Mouse (Mus musculus): ENCODE measurements around the gene Ints3. TPM values are rescaled to one million over a fixed set of nuclear protein-coding genes. Genes with fewer than 3 reads are reported as not detected.

Ints3 gene
- polyA plus RNA-seq (2012; rRNA removed) = 56.0 and 66.1 TPM in 2 replicates

DNA sequence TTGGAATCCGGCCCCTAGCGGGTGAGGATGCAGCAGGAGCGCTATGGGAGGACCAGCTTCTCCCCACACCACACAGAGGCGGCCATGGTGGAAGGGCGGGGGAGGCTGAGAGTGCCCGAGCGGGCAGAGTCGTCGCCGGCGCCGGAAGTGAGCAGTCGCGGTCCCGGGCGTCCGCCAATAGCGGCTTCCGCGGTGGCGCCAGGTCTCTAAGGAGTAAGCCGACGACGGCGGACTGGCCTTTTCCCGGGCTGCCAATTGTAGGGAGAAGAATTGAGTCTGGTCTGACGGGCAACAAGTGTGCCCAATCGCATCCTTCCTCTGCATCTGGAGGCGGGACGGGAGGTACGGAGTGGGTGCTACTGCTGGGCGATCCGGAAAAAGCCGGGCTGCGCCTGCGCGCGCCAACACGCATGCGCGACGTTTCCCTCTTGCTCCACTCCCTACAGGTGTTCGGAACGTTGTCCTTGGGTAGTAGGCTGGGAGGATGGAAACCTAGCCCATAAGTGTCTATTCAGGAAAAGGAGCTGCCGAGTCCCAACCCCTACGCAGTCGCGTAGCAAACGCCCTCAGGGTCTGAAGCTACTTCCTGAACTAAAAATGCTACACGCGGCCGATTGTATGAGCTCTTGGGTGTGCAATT is at the start of gene Ints3:
Gene Ints3, minus strand, starts transcription at position 242 of the 640 bp plus-strand sequence.
- peak; percentile 100 for DNase-seq (ENCODE audit: low read depth)
- TF ChIP-seq CTCF (IDR thresholded peaks at IDR 0.05; ENCODE audit: borderline replicate concordance, extremely low read depth, insufficient read depth, insufficient read length) (no peak), POLR2A (IDR thresholded peaks at IDR 0.05; ENCODE audit: borderline replicate concordance, extremely low read depth, insufficient read depth, insufficient read length, poor library complexity, severe bottlenecking) (peak; percentile 67; the same call in 1 of the 2 replicates)

DNA sequence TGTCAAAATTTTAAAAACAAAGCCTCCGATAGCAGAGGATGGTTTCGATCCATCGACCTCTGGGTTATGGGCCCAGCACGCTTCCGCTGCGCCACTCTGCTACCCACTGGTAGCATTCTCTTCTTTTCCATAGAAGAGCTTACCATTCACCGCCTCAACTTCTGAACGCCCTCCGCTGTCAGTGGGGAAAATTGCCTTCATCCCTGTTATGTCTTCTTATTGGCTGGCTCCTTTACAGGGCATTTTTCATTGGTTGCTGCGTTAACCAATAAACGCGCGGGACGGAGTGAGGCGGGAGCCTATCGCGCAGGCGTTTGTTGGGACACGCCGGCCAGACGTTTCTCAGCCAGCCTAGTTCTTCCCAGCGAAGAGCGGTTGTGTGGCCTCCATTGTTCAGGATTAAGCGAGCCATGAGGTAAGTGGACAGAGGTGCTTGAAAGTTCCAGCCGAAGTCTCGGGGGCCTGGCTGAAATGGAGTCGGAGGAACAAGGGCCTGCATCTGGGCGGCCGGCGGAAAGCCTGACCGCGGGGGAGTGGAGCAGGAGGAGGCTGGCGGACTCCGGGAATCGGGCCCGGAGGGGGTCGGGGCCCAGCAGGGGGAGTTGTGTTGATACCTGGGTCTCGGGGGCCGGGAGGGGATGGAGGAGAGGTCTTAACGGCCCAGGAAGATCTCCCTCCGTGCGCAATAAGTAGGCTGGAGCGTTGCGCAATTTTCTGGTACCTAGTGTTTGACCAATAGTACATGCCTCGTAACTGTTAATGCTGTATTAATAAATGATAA is 42.6 kb upstream of the Ints3 start, which contains the start of gene Ilf2:
Gene Ilf2, plus strand, starts transcription at position 296 of the 781 bp plus-strand sequence.
- TF ChIP-seq CTCF (IDR thresholded peaks at IDR 0.05; ENCODE audit: borderline replicate concordance, extremely low read depth, insufficient read depth, insufficient read length) (peak; percentile 35; the same call in 1 of the 2 replicates), POLR2A (IDR thresholded peaks at IDR 0.05; ENCODE audit: borderline replicate concordance, extremely low read depth, insufficient read depth, insufficient read length, poor library complexity, severe bottlenecking) (peak; percentile 72; the same call in 1 of the 2 replicates)
- peak; percentile 99 for DNase-seq (ENCODE audit: low read depth)

DNA sequence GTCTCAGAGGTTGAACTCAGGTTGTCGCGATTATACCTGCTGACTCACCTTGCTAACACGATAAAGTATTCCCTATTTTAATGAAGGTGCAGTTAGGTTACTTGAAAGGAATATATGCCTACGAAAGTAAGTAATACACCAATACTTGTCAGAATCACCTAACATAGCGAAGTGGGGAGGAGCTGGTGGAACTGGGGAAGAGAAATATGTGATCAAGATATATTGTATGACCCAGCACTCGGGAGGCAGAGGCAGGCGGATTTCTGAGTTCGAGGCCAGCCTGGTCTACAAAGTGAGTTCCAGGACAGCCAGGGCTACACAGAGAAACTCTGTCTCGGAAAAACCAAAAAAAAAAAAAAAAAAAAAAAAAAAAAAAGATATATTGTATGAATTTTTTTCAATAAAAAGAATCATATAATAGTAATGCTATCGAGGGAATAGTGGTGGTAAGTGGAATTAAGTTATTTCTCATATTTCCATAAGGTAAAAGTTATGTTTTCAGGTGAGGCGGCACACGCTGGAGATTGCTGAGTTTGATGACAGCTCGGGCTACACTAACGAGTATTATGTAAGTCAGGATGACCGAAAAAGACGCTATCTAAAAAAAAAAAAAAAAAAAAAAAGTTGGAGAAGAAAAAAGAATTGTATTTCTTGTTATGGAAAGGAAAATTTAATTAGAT is 41.9 kb upstream of the Ints3 start:
- TF ChIP-seq CTCF (IDR thresholded peaks at IDR 0.05; ENCODE audit: borderline replicate concordance, extremely low read depth, insufficient read depth, insufficient read length) = no peak
- no peak for TF ChIP-seq POLR2A (IDR thresholded peaks at IDR 0.05; ENCODE audit: borderline replicate concordance, extremely low read depth, insufficient read depth, insufficient read length, poor library complexity, severe bottlenecking)
- DNase-seq (ENCODE audit: low read depth) = no peak

DNA sequence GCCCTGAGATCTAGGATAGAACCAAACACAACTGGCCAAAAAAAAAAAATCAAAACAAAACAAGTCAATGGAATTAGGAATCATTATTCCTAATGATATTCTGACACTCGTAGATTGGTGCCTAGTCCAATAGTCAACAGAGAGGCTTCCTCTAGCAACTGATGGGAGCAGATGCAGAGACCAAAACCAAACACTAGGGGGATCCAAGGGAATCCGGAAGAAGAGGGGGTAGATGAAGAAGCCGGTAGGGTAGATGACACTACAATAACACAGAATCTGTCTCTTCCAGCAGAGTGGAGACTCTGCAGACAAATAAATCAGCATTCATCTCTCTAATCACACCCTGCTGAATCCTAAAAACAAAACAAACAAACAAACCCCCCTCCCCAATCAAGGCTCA is 38.8 kb upstream of the Ints3 start:
- TF ChIP-seq CTCF (IDR thresholded peaks at IDR 0.05; ENCODE audit: borderline replicate concordance, extremely low read depth, insufficient read depth, insufficient read length) = peak; percentile 42; the same call in 1 of the 2 replicates
- no peak for TF ChIP-seq POLR2A (IDR thresholded peaks at IDR 0.05; ENCODE audit: borderline replicate concordance, extremely low read depth, insufficient read depth, insufficient read length, poor library complexity, severe bottlenecking)
- DNase-seq (ENCODE audit: low read depth) = no peak

DNA sequence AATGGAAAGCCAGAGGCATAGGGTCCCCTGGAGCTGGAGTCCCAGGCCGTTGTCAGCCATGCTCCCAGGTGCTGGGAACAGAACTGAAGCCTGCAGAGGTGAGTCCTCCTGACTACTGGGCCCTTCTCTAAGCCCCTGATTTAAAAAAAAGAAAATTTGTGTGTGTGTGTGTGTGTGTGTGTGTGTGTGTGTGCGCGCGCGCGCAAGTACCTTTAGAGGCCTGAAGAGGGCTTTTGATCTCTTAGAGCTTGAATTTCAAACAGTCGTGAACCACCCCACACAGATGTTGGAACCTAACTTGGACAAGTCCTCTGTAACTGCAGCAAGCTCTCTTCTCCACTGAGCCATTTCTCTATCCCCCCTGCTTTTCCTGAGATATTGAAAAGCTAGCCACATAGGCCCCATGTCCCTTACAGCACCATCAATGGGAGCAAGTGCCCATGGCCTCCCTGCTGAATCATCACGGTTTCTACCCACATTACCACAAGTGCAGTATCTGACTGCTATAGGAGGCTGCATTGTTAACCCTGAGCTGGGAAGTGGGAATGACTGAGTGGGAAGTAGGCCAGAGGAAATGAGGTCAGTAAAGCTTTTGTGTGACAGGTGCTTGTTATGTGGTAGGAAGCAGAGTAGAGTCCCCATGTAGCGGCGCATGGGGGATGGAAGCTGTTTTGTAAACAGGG is 34.3 kb upstream of the Ints3 start:
- TF ChIP-seq CTCF (IDR thresholded peaks at IDR 0.05; ENCODE audit: borderline replicate concordance, extremely low read depth, insufficient read depth, insufficient read length) = no peak
- TF ChIP-seq POLR2A (IDR thresholded peaks at IDR 0.05; ENCODE audit: borderline replicate concordance, extremely low read depth, insufficient read depth, insufficient read length, poor library complexity, severe bottlenecking) = no peak
- no peak for DNase-seq (ENCODE audit: low read depth)

DNA sequence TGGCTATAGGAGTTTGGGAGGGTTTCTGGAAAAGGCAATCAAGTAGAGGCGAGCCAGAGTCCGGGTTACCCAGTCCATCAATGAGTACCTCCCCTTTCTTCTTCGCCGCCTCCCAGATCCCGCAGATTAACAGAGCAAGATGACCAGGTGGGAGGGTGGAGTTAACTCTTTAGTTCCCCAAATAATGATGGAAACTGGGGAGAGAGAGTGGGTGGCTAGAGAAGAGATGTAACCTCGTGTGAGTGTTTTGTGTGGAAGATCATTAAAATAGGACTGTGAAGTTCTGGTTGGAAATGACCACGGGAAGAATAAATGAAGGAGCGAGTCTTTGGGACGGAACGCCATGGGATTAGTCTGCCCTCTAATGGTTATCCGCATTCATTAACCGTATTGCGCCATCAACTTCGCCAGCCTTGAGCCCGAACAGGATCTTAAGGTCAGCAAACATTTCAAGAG is 32.9 kb upstream of the Ints3 start:
- DNase-seq (ENCODE audit: low read depth) = peak; percentile 81
- TF ChIP-seq POLR2A (IDR thresholded peaks at IDR 0.05; ENCODE audit: borderline replicate concordance, extremely low read depth, insufficient read depth, insufficient read length, poor library complexity, severe bottlenecking) (no peak), CTCF (IDR thresholded peaks at IDR 0.05; ENCODE audit: borderline replicate concordance, extremely low read depth, insufficient read depth, insufficient read length) (peak; percentile 84)

DNA sequence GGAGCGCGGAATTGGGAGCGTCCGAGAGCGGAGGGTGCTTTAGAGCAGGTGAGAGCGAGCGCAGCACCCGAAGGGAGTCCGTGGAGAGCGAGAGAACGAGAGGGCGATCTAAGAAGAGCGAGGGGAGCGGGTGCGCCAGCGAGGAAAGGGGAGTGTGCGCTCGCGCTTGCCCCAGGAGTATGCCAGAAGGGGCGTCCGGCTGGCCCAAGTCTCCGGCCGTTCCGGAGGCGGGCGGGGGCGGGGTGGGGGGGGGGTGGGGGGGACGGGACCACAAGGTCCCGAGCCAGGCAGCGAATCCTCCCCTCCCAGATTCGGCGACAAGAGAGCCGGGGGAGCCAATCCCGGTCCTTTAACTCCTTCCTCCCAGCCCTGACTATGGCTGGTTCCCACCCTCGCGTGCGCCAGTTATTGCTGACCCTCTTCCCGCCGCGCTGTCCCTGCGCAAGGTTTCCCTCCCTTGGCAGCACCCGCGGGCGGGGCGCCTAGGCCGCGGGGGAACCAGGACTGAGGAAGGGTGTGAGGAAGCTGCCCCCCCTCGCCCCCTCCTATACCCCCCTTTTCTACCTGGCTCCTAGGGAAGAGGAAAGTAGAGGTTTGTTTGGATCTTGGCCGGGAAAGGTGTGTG is 32.4 kb upstream of the Ints3 start, which contains the start of gene Npr1:
Gene Npr1, minus strand, starts transcription at position 181 of the 625 bp plus-strand sequence.
- DNase-seq (ENCODE audit: low read depth) = peak; percentile 16
- TF ChIP-seq POLR2A (IDR thresholded peaks at IDR 0.05; ENCODE audit: borderline replicate concordance, extremely low read depth, insufficient read depth, insufficient read length, poor library complexity, severe bottlenecking) = no peak
- TF ChIP-seq CTCF (IDR thresholded peaks at IDR 0.05; ENCODE audit: borderline replicate concordance, extremely low read depth, insufficient read depth, insufficient read length) = no peak

DNA sequence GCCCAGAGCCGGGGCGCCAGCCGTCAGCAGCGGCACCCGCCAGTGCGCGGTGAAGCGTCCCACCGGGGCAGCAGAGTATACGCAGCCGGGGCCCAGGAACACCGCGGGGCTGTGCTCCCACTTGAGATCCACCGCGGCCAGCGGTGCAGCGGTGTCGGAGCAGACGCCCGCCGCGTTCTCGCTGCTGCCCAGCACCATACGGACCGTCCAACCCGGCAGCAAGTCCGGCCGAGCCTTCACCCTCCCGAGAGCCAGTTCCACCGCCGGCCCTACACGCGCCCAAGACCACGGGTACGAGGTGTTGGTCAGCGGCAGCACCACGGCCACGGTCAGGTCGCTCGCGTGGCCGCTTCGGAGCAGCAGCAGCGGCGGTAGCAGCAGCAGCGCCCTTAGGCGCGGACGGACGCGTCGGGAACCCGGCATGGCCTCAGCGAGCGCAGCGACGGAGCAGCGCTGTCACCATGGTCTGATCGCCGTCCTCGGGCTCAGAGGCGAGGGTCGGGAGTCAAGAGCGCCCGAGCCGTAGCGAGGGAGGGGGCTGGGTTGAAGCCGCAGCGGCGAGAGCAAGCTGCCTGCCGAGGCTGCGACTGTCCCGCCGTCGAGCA is 31.8 kb upstream of the Ints3 start:
- TF ChIP-seq POLR2A (IDR thresholded peaks at IDR 0.05; ENCODE audit: borderline replicate concordance, extremely low read depth, insufficient read depth, insufficient read length, poor library complexity, severe bottlenecking) (no peak), CTCF (IDR thresholded peaks at IDR 0.05; ENCODE audit: borderline replicate concordance, extremely low read depth, insufficient read depth, insufficient read length) (no peak)
- peak; percentile 39 for DNase-seq (ENCODE audit: low read depth)

DNA sequence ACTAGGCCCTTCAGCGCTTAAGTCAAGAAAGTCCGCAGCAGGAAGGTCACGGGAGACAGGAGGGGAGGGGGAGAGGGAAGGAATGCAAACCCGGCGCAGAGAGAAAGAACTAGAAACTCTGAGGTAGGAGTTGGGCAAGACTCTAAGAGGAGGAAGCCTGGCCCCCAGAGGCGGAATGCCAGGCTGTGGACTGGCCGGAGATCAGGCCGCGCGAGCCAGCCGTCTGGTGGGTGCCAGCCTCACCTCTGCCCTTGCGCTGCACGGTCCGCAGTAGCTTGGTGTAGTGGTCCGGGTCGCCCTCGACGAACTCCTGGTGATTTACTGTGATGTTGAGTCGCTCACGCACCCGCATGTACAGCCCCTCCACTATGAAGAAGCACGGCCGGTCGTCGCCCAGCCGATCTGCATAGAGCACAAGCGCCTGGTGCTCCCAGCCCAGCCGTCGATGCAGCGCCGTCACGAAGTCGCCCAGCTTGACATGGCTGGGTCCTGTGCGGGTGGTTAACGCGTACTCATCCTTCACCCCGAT is 31.2 kb upstream of the Ints3 start:
- TF ChIP-seq CTCF (IDR thresholded peaks at IDR 0.05; ENCODE audit: borderline replicate concordance, extremely low read depth, insufficient read depth, insufficient read length) (no peak), POLR2A (IDR thresholded peaks at IDR 0.05; ENCODE audit: borderline replicate concordance, extremely low read depth, insufficient read depth, insufficient read length, poor library complexity, severe bottlenecking) (no peak)
- DNase-seq (ENCODE audit: low read depth) = peak; percentile 13

DNA sequence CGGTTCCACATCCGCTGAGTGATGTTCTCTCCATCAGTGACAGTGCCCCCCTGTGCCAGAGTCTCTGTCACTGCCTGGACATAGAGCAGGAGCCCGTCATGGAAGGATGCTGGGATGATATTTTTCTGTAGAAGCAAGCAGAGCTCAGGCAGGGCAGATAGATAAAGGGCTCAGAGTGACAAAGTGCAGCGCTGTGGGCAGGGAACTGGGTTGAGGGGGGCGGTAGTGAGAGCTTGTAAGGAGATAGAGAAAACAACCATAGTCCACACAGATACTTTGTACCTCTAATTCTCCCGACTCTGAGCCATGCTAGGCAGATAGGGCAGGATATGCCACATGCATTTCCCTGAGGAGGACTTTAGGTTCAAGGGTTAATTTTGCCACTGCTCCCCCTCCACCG is 29.2 kb upstream of the Ints3 start:
- DNase-seq (ENCODE audit: low read depth) = no peak
- TF ChIP-seq CTCF (IDR thresholded peaks at IDR 0.05; ENCODE audit: borderline replicate concordance, extremely low read depth, insufficient read depth, insufficient read length) (no peak), POLR2A (IDR thresholded peaks at IDR 0.05; ENCODE audit: borderline replicate concordance, extremely low read depth, insufficient read depth, insufficient read length, poor library complexity, severe bottlenecking) (no peak)
